ENCODE assay signal across 32 mouse cellular contexts in genomic region chr4:81995243-81995642, GRCm38 (mm10).
"Had no signal": no experiment of that assay in that cellular context is flagged by ENCODE, and none has a peak within 500 bp of the region (broad histone marks: within the 10 kb centered on the region; RNA-seq: fewer than 3 reads in every experiment).

No protein-coding gene starts in this region.

- H3K27ac ChIP-seq: left cerebral cortex, adult 2 months; limb, embryonic 10.5 days; limb, embryonic 12.5 days; limb, embryonic 13.5 days; limb, embryonic 15.5 days; liver, embryonic 12.5 days; liver, embryonic 13.5 days; liver, embryonic 14.5 days; liver, embryonic 15.5 days; lung, embryonic 15.5 days; macrophage; midbrain, embryonic 10.5 days; midbrain, embryonic 12.5 days; midbrain, embryonic 13.5 days; midbrain, embryonic 15.5 days had no signal

- H3K9ac ChIP-seq: limb, embryonic 12.5 days; limb, embryonic 13.5 days; limb, embryonic 15.5 days; liver, embryonic 12.5 days; liver, embryonic 13.5 days; liver, embryonic 14.5 days; liver, embryonic 15.5 days; liver, postnatal 0 days; lung, embryonic 14.5 days; lung, embryonic 15.5 days; midbrain, embryonic 12.5 days; midbrain, embryonic 13.5 days; midbrain, embryonic 15.5 days had no signal

- H3K4me3 ChIP-seq: left cerebral cortex, adult 2 months; limb, embryonic 10.5 days; limb, embryonic 12.5 days; limb, embryonic 13.5 days; limb, embryonic 15.5 days; liver, embryonic 12.5 days; liver, embryonic 13.5 days; liver, embryonic 15.5 days; lung, embryonic 15.5 days; megakaryocyte, embryonic 14.5 days; midbrain, embryonic 10.5 days; midbrain, embryonic 12.5 days; midbrain, embryonic 13.5 days; midbrain, embryonic 15.5 days; myocyte had no signal

- ATAC-seq: liver, embryonic 12.5 days; liver, postnatal 0 days; lung, postnatal 0 days; midbrain, embryonic 13.5 days; midbrain, embryonic 15.5 days; midbrain, embryonic 16.5 days had no signal

- H3K36me3 ChIP-seq: limb, embryonic 10.5 days; limb, embryonic 12.5 days; limb, embryonic 13.5 days; limb, embryonic 15.5 days; liver, embryonic 12.5 days; liver, embryonic 13.5 days; liver, embryonic 15.5 days; lung, embryonic 15.5 days; midbrain, embryonic 10.5 days; midbrain, embryonic 12.5 days; midbrain, embryonic 13.5 days; midbrain, embryonic 15.5 days had no signal

- H3K9me3 ChIP-seq: limb, embryonic 10.5 days; limb, embryonic 12.5 days; limb, embryonic 13.5 days; limb, embryonic 15.5 days; liver, embryonic 12.5 days; liver, embryonic 13.5 days; liver, embryonic 15.5 days; lung, embryonic 15.5 days; midbrain, embryonic 10.5 days; midbrain, embryonic 12.5 days; midbrain, embryonic 13.5 days; midbrain, embryonic 15.5 days had no signal

- DNase-seq: left cerebral cortex, postnatal 4 days; liver; liver, embryonic 13.5 days; liver, postnatal 0 days; lung, adult 18-20 months; lung, adult 2 months; lung, embryonic 14.5 days; lung, postnatal 10 days; lung, postnatal 14 days; lung, postnatal 36 days; lung, postnatal 4 days; midbrain, embryonic 14.5 days had no signal

- H3K27me3 ChIP-seq: limb, embryonic 12.5 days; limb, embryonic 13.5 days; limb, embryonic 15.5 days; liver, embryonic 12.5 days; liver, embryonic 13.5 days; liver, embryonic 15.5 days; lung, embryonic 15.5 days; megakaryocyte, embryonic 14.5 days; midbrain, embryonic 12.5 days; midbrain, embryonic 13.5 days; midbrain, embryonic 15.5 days had no signal

- H3K4me1 ChIP-seq: liver, embryonic 12.5 days; liver, embryonic 13.5 days; liver, embryonic 15.5 days; megakaryocyte, embryonic 14.5 days; midbrain, embryonic 10.5 days had no signal

- H3K4me2 ChIP-seq: limb, embryonic 12.5 days; limb, embryonic 13.5 days; limb, embryonic 15.5 days; liver, embryonic 11.5 days; liver, embryonic 12.5 days; liver, embryonic 13.5 days; liver, embryonic 15.5 days; lung, embryonic 14.5 days; lung, embryonic 15.5 days; midbrain, embryonic 11.5 days; midbrain, embryonic 12.5 days; midbrain, embryonic 13.5 days; midbrain, embryonic 15.5 days had no signal
